Mouse (Mus musculus): ENCODE data around the gene Gm21964.

Gene Gm21964

DNA sequence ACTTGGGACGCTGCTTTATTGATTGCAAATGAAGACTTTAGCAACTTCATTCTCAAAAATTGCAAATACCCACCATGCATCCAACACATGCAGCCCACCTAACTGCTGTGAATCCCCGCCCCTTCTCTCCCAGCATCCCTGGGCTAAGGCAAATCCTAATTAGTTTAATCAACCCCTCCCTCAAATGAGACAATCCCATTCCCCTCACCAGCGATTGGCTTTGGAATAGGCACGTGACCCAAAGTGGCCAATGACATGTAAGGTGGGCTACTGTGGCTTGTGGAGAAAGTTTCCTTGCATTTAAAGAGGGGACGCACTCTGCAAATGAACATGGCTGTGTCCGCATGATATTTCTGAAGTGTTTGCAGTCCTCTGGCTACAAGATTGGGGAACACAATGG, 51.9 kb downstream of the Gm21964 start:
- in situ Hi-C loops (cut with MseI, MboI): no loop called here

Measured in mouse trophoblast stem cell (cell line).